Mouse (Mus musculus): ENCODE results near the gene Gm17949. TPM values are rescaled to one million over a fixed set of nuclear protein-coding genes. Genes with fewer than 3 reads are reported as not detected.

Gm17949 gene
- total and polyA plus RNA-seq, 2 experiments from 2014 or later = 0.45 TPM; not detected in 1

DNA sequence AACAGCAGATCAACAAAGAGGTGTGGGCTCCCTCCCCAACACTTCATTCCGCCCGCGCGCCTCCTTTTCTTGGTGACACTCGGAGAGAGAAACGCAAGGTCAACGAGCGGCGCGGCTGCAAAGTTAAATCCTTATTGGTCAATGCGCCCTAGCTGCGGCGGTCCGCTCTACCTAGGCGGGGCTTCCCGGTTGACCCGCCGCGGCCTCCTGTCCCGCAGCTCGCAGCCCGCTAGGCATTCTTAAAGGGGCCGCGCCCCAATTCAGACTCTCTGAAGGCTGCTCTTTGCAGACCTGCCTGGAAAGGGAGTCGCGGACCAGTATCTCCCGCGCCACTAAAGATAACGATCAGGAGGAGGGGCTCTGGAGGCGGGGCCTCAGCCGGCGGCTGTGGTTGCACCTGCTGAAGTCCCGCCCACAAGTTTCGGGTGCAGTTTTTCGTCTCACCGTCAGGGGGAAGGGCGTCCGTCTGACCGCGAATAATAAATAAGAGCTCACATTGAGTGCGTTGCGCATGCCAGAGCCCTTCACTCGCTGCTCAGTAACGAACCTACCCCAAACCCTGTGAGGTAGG lies 49.0 kb downstream of the Gm17949 start:
- no peaks in the 10 kb centered on the region; the same call in none of the 2 replicates for H3K36me3 ChIP-seq (replicated peaks; ENCODE audit: control insufficient read depth, insufficient read depth, low read length)

DNA sequence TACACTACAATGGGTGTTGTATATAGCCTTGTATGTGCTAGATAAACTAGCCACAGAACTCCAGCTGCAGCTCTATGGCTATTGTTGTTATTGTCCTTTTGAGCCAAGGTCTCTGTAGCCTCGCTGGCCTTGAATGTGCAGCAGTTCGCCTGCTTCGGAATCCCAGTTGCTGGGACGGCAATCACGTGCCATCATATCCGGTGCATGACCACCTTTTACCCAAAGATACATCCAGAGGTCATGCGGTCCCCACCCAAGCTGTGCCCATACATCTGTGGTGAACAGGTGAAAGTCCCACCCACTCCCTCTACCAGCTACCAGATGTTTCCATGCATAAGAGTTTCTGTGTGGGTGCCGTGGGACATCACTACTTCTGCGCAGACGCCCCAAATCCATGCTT lies 49.8 kb downstream of the Gm17949 start:
- 45% methylated on average over 10 of the region's 10 CpGs for WGBS
- Histone ChIP-seq H3K4me1 (ENCODE audit: control insufficient read depth, insufficient read depth) (peaks cover 18% of the 10 kb centered on the region), H3K4me2 (ENCODE audit: low read depth, low read length) (peak overlapping the region; percentile 87; the same call in 1 of the 2 replicates), H3K27me3 (ENCODE audit: control insufficient read depth, insufficient read depth, low read length) (peaks cover 29% of the 10 kb centered on the region), H3K27ac (ENCODE audit: low read depth) (no peak overlapping the region), H3K9me3 (replicated peaks; ENCODE audit: control insufficient read depth, low read length) (no peaks in the 10 kb centered on the region), H3K4me3 (ENCODE audit: low read depth, low read length) (no peak overlapping the region), H3K36me3 (replicated peaks; ENCODE audit: control insufficient read depth, insufficient read depth, low read length) (no peaks in the 10 kb centered on the region; the same call in none of the 2 replicates), H3K9ac (replicated peaks; ENCODE audit: low read depth, low read length) (no peak overlapping the region)
- DNase-seq (ENCODE audit: low spot score) (no peak), ATAC-seq (ENCODE audit: insufficient read depth, low read depth) (no peak)
- no peak for TF ChIP-seq CTCF (IDR thresholded peaks at IDR 0.05; ENCODE audit: low read depth)
- no peak for TF ChIP-seq EP300 (IDR thresholded peaks at IDR 0.05; ENCODE audit: low read depth)

More for the DNA sequence above, 49.0 kb downstream of the Gm17949 start:
- peaks cover 18% of the 10 kb centered on the region for H3K4me1 ChIP-seq (ENCODE audit: control insufficient read depth, insufficient read depth)
- peak overlapping the region; percentile 87 for H3K27ac ChIP-seq (ENCODE audit: low read depth)
- H3K4me3 ChIP-seq (ENCODE audit: low read depth, low read length) = peak overlapping the region; percentile 80
- peaks cover 29% of the 10 kb centered on the region for H3K27me3 ChIP-seq (ENCODE audit: control insufficient read depth, insufficient read depth, low read length)
- DNase-seq (ENCODE audit: low spot score) (peak; percentile 96), ATAC-seq (ENCODE audit: insufficient read depth, low read depth) (peak; percentile 92)
- H3K9ac ChIP-seq (replicated peaks; ENCODE audit: low read depth, low read length) = peak overlapping the region; percentile 75; the same call in 1 of the 2 replicates
- WGBS = under 1% methylated on average over 44 of the region's 44 CpGs
- TF ChIP-seq EP300 (IDR thresholded peaks at IDR 0.05; ENCODE audit: low read depth) (no peak), CTCF (IDR thresholded peaks at IDR 0.05; ENCODE audit: low read depth) (peak; percentile 61)
- no peaks in the 10 kb centered on the region for H3K9me3 ChIP-seq (replicated peaks; ENCODE audit: control insufficient read depth, low read length)
- peak overlapping the region; percentile 87 for H3K4me2 ChIP-seq (ENCODE audit: low read depth, low read length)

DNA sequence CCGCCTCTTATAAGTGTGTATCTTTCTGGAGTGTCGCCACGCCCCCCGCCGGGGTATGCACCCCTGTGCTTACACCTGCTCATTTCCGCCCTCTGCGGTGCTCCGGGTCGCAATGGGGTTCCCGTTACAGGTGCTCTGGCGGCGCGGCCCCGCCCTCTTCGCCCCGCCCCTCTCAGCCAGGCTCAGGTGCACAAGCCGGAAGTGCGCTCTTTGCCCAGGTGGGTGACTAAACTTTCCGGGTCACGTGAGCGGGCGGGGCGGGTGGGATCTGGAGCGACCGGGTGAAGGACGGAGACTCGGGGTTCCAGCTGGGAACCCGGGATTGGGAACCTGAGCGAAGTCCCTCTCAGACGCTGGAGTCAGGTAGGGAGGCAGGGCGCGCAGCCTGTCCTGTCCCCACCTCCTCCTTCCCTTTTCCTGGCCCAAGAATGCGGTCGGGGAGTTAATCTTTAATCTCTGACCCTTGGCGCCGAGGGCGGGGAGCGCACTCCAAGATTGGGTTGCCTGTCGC lies 50.8 kb downstream of the Gm17949 start:
- no peak for DNase-seq (ENCODE audit: low spot score)
- no peak for TF ChIP-seq CTCF (IDR thresholded peaks at IDR 0.05; ENCODE audit: low read depth)
- TF ChIP-seq EP300 (IDR thresholded peaks at IDR 0.05; ENCODE audit: low read depth) = no peak
- peaks cover 18% of the 10 kb centered on the region for H3K4me1 ChIP-seq (ENCODE audit: control insufficient read depth, insufficient read depth)
- peak overlapping the region; percentile 31 for H3K4me3 ChIP-seq (ENCODE audit: low read depth, low read length)
- H3K27me3 ChIP-seq (ENCODE audit: control insufficient read depth, insufficient read depth, low read length) = peaks cover 35% of the 10 kb centered on the region
- no peaks in the 10 kb centered on the region for H3K9me3 ChIP-seq (replicated peaks; ENCODE audit: control insufficient read depth, low read length)
- no peaks in the 10 kb centered on the region; the same call in 1 of the 2 replicates for H3K36me3 ChIP-seq (replicated peaks; ENCODE audit: control insufficient read depth, insufficient read depth, low read length)
- no peak overlapping the region for H3K9ac ChIP-seq (replicated peaks; ENCODE audit: low read depth, low read length)
- peak overlapping the region; percentile 59 for H3K4me2 ChIP-seq (ENCODE audit: low read depth, low read length)
- no peak overlapping the region for H3K27ac ChIP-seq (ENCODE audit: low read depth)
- ATAC-seq (ENCODE audit: insufficient read depth, low read depth) = no peak
- WGBS = 1% methylated on average over 38 of the region's 39 CpGs

DNA sequence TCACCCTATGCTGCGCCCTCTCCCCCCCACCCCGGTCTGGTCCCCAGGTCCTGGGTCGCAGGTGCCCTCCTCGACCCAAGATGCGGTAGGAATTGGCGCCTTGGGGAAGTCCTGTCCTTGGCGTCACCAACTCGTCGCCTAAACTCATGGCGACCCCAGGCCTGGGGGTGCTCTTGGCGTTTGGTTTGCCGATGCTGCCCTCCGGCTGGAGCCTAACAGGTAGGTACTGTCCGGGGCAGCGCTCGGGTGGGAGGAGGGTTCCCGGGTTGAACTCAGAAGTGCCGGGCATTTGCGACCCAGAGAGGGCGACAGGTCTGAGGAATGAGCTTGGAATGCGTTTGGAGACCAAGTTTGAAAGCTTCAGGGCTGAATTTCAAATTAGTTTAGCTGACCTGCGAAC lies 51.3 kb downstream of the Gm17949 start:
- Histone ChIP-seq H3K27me3 (ENCODE audit: control insufficient read depth, insufficient read depth, low read length) (peaks cover 35% of the 10 kb centered on the region), H3K4me2 (ENCODE audit: low read depth, low read length) (peak overlapping the region; percentile 59), H3K36me3 (replicated peaks; ENCODE audit: control insufficient read depth, insufficient read depth, low read length) (no peaks in the 10 kb centered on the region; the same call in 1 of the 2 replicates), H3K9ac (replicated peaks; ENCODE audit: low read depth, low read length) (no peak overlapping the region), H3K9me3 (replicated peaks; ENCODE audit: control insufficient read depth, low read length) (no peaks in the 10 kb centered on the region), H3K27ac (ENCODE audit: low read depth) (no peak overlapping the region), H3K4me1 (ENCODE audit: control insufficient read depth, insufficient read depth) (peaks cover 18% of the 10 kb centered on the region), H3K4me3 (ENCODE audit: low read depth, low read length) (peak overlapping the region; percentile 31)
- 2% methylated on average over 22 of the region's 22 CpGs for WGBS
- TF ChIP-seq EP300 (IDR thresholded peaks at IDR 0.05; ENCODE audit: low read depth) (no peak), CTCF (IDR thresholded peaks at IDR 0.05; ENCODE audit: low read depth) (no peak)
- DNase-seq (ENCODE audit: low spot score) (no peak), ATAC-seq (ENCODE audit: insufficient read depth, low read depth) (no peak)

DNA sequence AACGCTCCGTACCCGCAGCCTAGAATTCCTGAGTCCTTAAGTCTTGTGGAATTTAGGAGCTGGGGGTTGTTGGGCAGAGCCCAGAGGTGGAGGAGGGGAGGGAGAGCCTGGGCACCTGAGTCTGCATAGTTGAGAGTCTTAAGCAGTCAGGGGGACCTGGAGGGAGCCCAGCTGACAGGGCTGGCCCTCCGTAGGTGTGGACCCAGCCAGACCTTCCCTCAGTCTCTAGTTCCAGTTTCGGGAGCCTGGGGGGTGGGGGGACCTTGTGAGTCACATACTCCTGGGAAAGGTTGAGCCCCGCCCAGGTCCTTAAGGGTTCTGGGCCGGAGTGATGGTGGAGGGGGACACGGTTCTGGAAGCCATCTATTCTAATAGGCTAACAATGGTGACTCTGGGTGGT lies 51.8 kb downstream of the Gm17949 start:
- TF ChIP-seq EP300 (IDR thresholded peaks at IDR 0.05; ENCODE audit: low read depth) = no peak
- no peak for DNase-seq (ENCODE audit: low spot score)
- no peak overlapping the region for H3K4me2 ChIP-seq (ENCODE audit: low read depth, low read length)
- H3K36me3 ChIP-seq (replicated peaks; ENCODE audit: control insufficient read depth, insufficient read depth, low read length) = no peaks in the 10 kb centered on the region
- no peak for ATAC-seq (ENCODE audit: insufficient read depth, low read depth)
- H3K27ac ChIP-seq (ENCODE audit: low read depth) = no peak overlapping the region
- peaks cover 15% of the 10 kb centered on the region for H3K4me1 ChIP-seq (ENCODE audit: control insufficient read depth, insufficient read depth)
- no peak overlapping the region for H3K4me3 ChIP-seq (ENCODE audit: low read depth, low read length)
- WGBS = 16% methylated on average over 8 of the region's 8 CpGs
- peaks cover 35% of the 10 kb centered on the region for H3K27me3 ChIP-seq (ENCODE audit: control insufficient read depth, insufficient read depth, low read length)
- no peaks in the 10 kb centered on the region for H3K9me3 ChIP-seq (replicated peaks; ENCODE audit: control insufficient read depth, low read length)
- H3K9ac ChIP-seq (replicated peaks; ENCODE audit: low read depth, low read length) = no peak overlapping the region

DNA sequence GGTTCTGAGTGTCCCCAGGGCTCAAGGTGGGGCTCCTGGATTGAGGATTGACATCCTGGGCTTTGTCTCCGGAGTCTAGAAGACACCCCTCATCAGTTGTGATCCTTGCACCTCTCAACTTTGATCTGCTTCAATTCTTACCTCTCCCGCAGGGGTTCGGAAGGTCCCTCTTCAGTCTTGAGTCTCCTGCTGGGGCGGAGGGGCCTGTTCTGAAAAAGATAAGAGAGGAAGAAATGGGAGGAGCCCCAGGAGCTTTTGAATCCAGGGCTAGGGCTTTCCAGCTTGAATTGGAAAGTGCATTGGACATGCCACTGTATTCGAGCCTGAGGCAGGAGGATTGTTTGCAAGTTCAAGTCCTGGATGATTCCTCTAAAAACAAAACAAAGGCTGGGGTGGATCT lies 55.6 kb downstream of the Gm17949 start:
- WGBS = 42% methylated on average over 5 of the region's 5 CpGs
- no peak overlapping the region for H3K4me2 ChIP-seq (ENCODE audit: low read depth, low read length)
- no peak overlapping the region for H3K27ac ChIP-seq (ENCODE audit: low read depth)
- H3K4me1 ChIP-seq (ENCODE audit: control insufficient read depth, insufficient read depth) = peaks cover 6% of the 10 kb centered on the region
- ATAC-seq (ENCODE audit: insufficient read depth, low read depth) = no peak
- DNase-seq (ENCODE audit: low spot score) = no peak
- no peaks in the 10 kb centered on the region for H3K9me3 ChIP-seq (replicated peaks; ENCODE audit: control insufficient read depth, low read length)
- peaks cover 33% of the 10 kb centered on the region for H3K27me3 ChIP-seq (ENCODE audit: control insufficient read depth, insufficient read depth, low read length)
- no peak overlapping the region for H3K4me3 ChIP-seq (ENCODE audit: low read depth, low read length)
- H3K36me3 ChIP-seq (replicated peaks; ENCODE audit: control insufficient read depth, insufficient read depth, low read length) = no peaks in the 10 kb centered on the region
- no peak overlapping the region for H3K9ac ChIP-seq (replicated peaks; ENCODE audit: low read depth, low read length)
- no peak for TF ChIP-seq CTCF (IDR thresholded peaks at IDR 0.05; ENCODE audit: low read depth)
- TF ChIP-seq EP300 (IDR thresholded peaks at IDR 0.05; ENCODE audit: low read depth) = no peak

All from heart, postnatal 0 days (tissue).